Mouse (Mus musculus): ENCODE measurements at regions not wholly inside any gene's neighbourhood (a gene's known extent, or its start where the extent isn't known, plus 50 kb on each side); places are given as distances from the start of the nearest gene placed in this dataset.

DNA sequence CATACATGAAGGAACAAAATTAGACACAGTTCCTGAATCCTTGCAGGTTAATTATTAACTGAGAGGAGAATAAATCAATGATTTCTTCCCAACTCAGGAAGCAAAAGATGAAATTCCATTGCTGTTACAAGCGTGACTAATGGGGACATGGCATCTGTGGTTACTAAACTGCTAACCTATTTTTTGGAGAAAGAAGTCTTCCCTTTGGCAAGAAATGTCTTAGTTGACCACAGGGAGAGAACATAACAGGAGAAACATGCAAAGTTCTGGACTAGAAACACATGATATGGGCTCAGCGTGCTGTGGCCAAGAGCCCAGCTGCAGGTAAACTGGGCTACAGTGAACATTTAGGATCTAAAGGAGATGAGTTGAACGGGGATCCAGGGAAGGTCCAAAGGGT, 2751.4 kb upstream of the Lrrc6 start:
- Histone ChIP-seq H3K36me3 (replicated peaks in 1 of 2; ENCODE audit: control insufficient read depth in 1 of 2, insufficient read depth in 1 of 2, low read length in 1 of 2) (no peaks in the 10 kb centered on the region), H3K4me1 (ENCODE audit: control insufficient read depth in 1 of 2, insufficient read depth in 2 of 2) (no peaks in the 10 kb centered on the region), H3K79me2 (replicated peaks; ENCODE audit: control insufficient read depth, extremely low read depth, insufficient read depth, poor library complexity, severe bottlenecking) (no peaks in the 10 kb centered on the region), H3K9ac (ENCODE audit: insufficient read depth, low read depth) (no peak overlapping the region), H3K9me3 (replicated peaks; ENCODE audit: low read length) (peaks cover 67% of the 10 kb centered on the region), H3K4me3 (replicated peaks in 1 of 3; ENCODE audit: low read depth in 2 of 3, low read length in 2 of 3, poor library complexity in 1 of 3) (no peak overlapping the region), H3K27me3 (replicated peaks) (no peaks in the 10 kb centered on the region), H3K27ac (ENCODE audit: insufficient read depth, low read depth) (no peak overlapping the region), H3K4me2 (ENCODE audit: insufficient read depth, low read depth, poor library complexity, severe bottlenecking) (no peak overlapping the region)
- in situ Hi-C loops (cut with MboI; ENCODE audit: low pct_ligation_motif_present, low pct_unique_long_range_greater_than_20kb, low sequenced_read_pairs) (no loop called here), dilution Hi-C loops (cut with MboI; ENCODE audit: extremely low pct_ligation_motif_present, extremely low pct_unique_long_range_greater_than_20kb, low sequenced_read_pairs) (no loop called here)
- DNase-seq (ENCODE audit: extremely low read depth): no peak
- TF ChIP-seq USF2 (conservative IDR thresholded peaks at IDR 0.05; ENCODE audit: low read depth, low read length) (no peak), ZMIZ1 (IDR thresholded peaks at IDR 0.05; ENCODE audit: low read depth, low read length) (no peak), PAX5 (IDR thresholded peaks at IDR 0.05; ENCODE audit: low read length) (no peak)

DNA sequence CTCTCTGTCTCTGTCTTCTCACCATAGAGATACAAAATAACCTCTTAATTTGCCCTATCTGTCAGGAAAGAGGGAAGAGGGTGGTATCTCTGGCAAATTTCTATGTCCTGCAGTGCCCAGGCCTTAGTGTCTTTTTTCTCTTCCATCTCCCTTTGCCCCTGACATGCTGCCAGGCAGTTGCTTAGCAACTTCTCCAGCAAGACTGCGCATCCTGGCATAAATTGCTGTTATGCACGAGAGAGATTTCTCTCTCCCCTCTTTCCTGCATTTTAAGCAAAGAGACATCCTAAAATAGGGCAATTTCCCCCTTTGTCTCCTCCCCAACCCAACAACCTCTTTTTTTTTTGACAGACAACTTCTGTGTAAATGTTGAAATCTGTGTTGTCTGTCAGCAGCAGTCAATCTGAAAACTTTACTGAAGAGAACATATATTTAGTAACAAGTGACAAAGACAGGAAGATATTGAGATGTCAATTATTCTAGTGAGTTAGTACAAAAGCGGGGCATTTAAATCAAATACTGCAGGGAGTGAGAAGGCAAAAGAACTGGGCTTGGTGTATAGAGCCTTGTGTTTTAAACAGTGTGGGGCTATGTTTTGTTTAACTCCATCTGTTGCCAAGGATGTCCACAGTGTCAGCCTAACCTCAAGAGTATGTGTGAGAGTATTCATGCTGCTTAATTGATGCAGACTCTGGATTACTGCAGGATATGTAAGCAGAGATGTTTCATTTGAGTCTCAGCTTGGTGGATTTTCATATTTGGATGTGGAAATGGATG, 2745.7 kb upstream of the Lrrc6 start:
- no peaks in the 10 kb centered on the region for H3K36me3 ChIP-seq (replicated peaks in 1 of 2; ENCODE audit: control insufficient read depth in 1 of 2, insufficient read depth in 1 of 2, low read length in 1 of 2)
- H3K9ac ChIP-seq (ENCODE audit: insufficient read depth, low read depth): no peak overlapping the region
- no peaks in the 10 kb centered on the region for H3K27me3 ChIP-seq (replicated peaks)
- H3K79me2 ChIP-seq (replicated peaks; ENCODE audit: control insufficient read depth, extremely low read depth, insufficient read depth, poor library complexity, severe bottlenecking): no peaks in the 10 kb centered on the region
- peaks cover 55% of the 10 kb centered on the region for H3K9me3 ChIP-seq (replicated peaks; ENCODE audit: low read length)
- H3K4me2 ChIP-seq (ENCODE audit: insufficient read depth, low read depth, poor library complexity, severe bottlenecking): no peak overlapping the region
- H3K4me1 ChIP-seq (ENCODE audit: control insufficient read depth in 1 of 2, insufficient read depth in 2 of 2): no peaks in the 10 kb centered on the region
- H3K4me3 ChIP-seq (replicated peaks in 1 of 3; ENCODE audit: low read depth in 2 of 3, low read length in 2 of 3, poor library complexity in 1 of 3): no peak overlapping the region
- dilution Hi-C loops (cut with MboI; ENCODE audit: extremely low pct_ligation_motif_present, extremely low pct_unique_long_range_greater_than_20kb, low sequenced_read_pairs): no loop called here
- no peak overlapping the region for H3K27ac ChIP-seq (ENCODE audit: insufficient read depth, low read depth)
- DNase-seq (ENCODE audit: extremely low read depth): no peak
- in situ Hi-C loops (cut with MboI; ENCODE audit: low pct_ligation_motif_present, low pct_unique_long_range_greater_than_20kb, low sequenced_read_pairs): no loop called here
- TF ChIP-seq CHD2 (IDR thresholded peaks at IDR 0.05; ENCODE audit: low read length) (no peak), JUND (conservative IDR thresholded peaks at IDR 0.05; ENCODE audit: low read depth, low read length) (no peak), BHLHE40 (IDR thresholded peaks at IDR 0.05; ENCODE audit: low read depth, low read length) (no peak), RAD21 (IDR thresholded peaks at IDR 0.05; ENCODE audit: low read depth, low read length) (no peak), NELFE (IDR thresholded peaks at IDR 0.05; ENCODE audit: low read depth, low read length) (no peak), UBTF (IDR thresholded peaks at IDR 0.05; ENCODE audit: low read depth, low read length) (no peak), RCOR1 (conservative IDR thresholded peaks at IDR 0.05; ENCODE audit: low read depth, low read length) (no peak), USF1 (IDR thresholded peaks at IDR 0.05; ENCODE audit: low read depth, low read length) (no peak), USF2 (conservative IDR thresholded peaks at IDR 0.05; ENCODE audit: low read depth, low read length) (no peak), ZNF384 (IDR thresholded peaks at IDR 0.05; ENCODE audit: low read depth, low read length) (no peak), IRF4 (IDR thresholded peaks at IDR 0.05; ENCODE audit: low read depth, low read length) (no peak)

DNA sequence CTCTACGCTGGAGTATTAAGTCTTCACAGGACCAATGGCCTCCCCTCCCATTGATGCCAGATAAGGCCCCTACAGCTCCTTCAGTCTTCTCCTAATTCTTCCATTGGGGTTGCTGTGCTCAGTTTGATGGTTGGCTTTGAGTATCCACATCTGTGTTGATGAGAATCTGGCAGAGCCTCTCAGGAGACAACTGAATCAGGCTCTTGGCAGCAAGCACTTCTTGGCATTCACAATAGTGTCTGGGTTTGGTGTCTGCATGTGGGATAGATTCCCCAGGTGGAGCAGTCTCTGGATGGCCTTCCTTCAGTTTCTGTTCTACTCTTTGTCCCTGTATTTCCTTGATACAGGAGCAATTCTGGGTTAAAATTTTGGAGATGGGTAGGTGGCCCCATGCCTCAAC, 2734.6 kb upstream of the Lrrc6 start:
- no peak for DNase-seq (ENCODE audit: extremely low read depth)
- no peaks in the 10 kb centered on the region for H3K4me1 ChIP-seq (ENCODE audit: control insufficient read depth in 1 of 2, insufficient read depth in 2 of 2)
- no peak overlapping the region for H3K9ac ChIP-seq (ENCODE audit: insufficient read depth, low read depth)
- dilution Hi-C loops (cut with MboI; ENCODE audit: extremely low pct_ligation_motif_present, extremely low pct_unique_long_range_greater_than_20kb, low sequenced_read_pairs) (no loop called here), in situ Hi-C loops (cut with MboI; ENCODE audit: low pct_ligation_motif_present, low pct_unique_long_range_greater_than_20kb, low sequenced_read_pairs) (no loop called here)
- H3K79me2 ChIP-seq (replicated peaks; ENCODE audit: control insufficient read depth, extremely low read depth, insufficient read depth, poor library complexity, severe bottlenecking): no peaks in the 10 kb centered on the region
- H3K4me2 ChIP-seq (ENCODE audit: insufficient read depth, low read depth, poor library complexity, severe bottlenecking): no peak overlapping the region
- no peak overlapping the region for H3K4me3 ChIP-seq (replicated peaks in 1 of 3; ENCODE audit: low read depth in 2 of 3, low read length in 2 of 3, poor library complexity in 1 of 3)
- H3K27ac ChIP-seq (ENCODE audit: insufficient read depth, low read depth): no peak overlapping the region
- H3K9me3 ChIP-seq (replicated peaks; ENCODE audit: low read length): peaks cover 17% of the 10 kb centered on the region
- no peaks in the 10 kb centered on the region for H3K36me3 ChIP-seq (replicated peaks in 1 of 2; ENCODE audit: control insufficient read depth in 1 of 2, insufficient read depth in 1 of 2, low read length in 1 of 2)
- no peaks in the 10 kb centered on the region for H3K27me3 ChIP-seq (replicated peaks)
- TF ChIP-seq ZMIZ1 (IDR thresholded peaks at IDR 0.05; ENCODE audit: low read depth, low read length): no peak
- TF ChIP-seq MAFK (IDR thresholded peaks at IDR 0.05; ENCODE audit: insufficient replicate concordance, low read length): no peak
- no peak for TF ChIP-seq RCOR1 (conservative IDR thresholded peaks at IDR 0.05; ENCODE audit: low read depth, low read length)
- no peak for TF ChIP-seq MAX (IDR thresholded peaks at IDR 0.05; ENCODE audit: low read length)
- no peak for TF ChIP-seq ELF1 (IDR thresholded peaks at IDR 0.05; ENCODE audit: low read depth, low read length)
- TF ChIP-seq UBTF (IDR thresholded peaks at IDR 0.05; ENCODE audit: low read depth, low read length): no peak
- no peak for TF ChIP-seq ZNF384 (IDR thresholded peaks at IDR 0.05; ENCODE audit: low read depth, low read length)
- TF ChIP-seq MAZ (IDR thresholded peaks at IDR 0.05; ENCODE audit: low read depth, low read length): no peak
- no peak for TF ChIP-seq USF1 (IDR thresholded peaks at IDR 0.05; ENCODE audit: low read depth, low read length)
- no peak for TF ChIP-seq NELFE (IDR thresholded peaks at IDR 0.05; ENCODE audit: low read depth, low read length)
- TF ChIP-seq ETS1 (conservative IDR thresholded peaks at IDR 0.05; ENCODE audit: low read depth, low read length): no peak
- no peak for TF ChIP-seq MYC (IDR thresholded peaks at IDR 0.05; ENCODE audit: low read depth, low read length)
- no peak for TF ChIP-seq EP300 (IDR thresholded peaks at IDR 0.05; ENCODE audit: low read length)
- no peak for TF ChIP-seq JUN (IDR thresholded peaks at IDR 0.05; ENCODE audit: insufficient read depth, low read depth, low read length)
- TF ChIP-seq POLR2AphosphoS2 (IDR thresholded peaks at IDR 0.05; ENCODE audit: low read depth, low read length): no peak
